Mouse (Mus musculus): ENCODE results near the gene BC028528. TPM values are rescaled to one million over a fixed set of nuclear protein-coding genes. Genes with fewer than 3 reads are reported as not detected.
A peak's percentile ranks its signal among the peaks of the same experiment; 100 is the strongest.

BC028528 gene
- total and polyA plus RNA-seq, 3 experiments, result 7.4 to 13.6 TPM; not detected in 1

GRCm38 (mm10) chr3:95905146-95905939, 13.5 kb upstream of the BC028528 start:
- H3K27ac ChIP-seq (ENCODE audit: control insufficient read depth, low read depth, low read length), result no peak overlapping the region
- no peaks in the 10 kb centered on the region for H3K79me2 ChIP-seq (ENCODE audit: control insufficient read depth, insufficient read depth, low read length, poor library complexity)
- H3K4me1 ChIP-seq (ENCODE audit: control insufficient read depth in 1 of 2, insufficient read depth in 2 of 2, low read length in 2 of 2), result peaks cover 0 to 5% of the 10 kb centered on the region in 2 experiments; a peak in 2 of 4 replicates
- H3K27me3 ChIP-seq (ENCODE audit: control insufficient read depth in 1 of 2, insufficient read depth in 2 of 2, low read length in 2 of 2), result peaks cover 8 to 22% of the 10 kb centered on the region in 2 experiments; a peak in 3 of 4 replicates
- TF ChIP-seq MAZ (IDR thresholded peaks at IDR 0.05; ENCODE audit: low read depth, low read length) (no peak), ELF1 (IDR thresholded peaks at IDR 0.05; ENCODE audit: low read depth, low read length) (no peak), ETS1 (IDR thresholded peaks at IDR 0.05; ENCODE audit: low read depth, low read length) (no peak), TAL1 (IDR thresholded peaks at IDR 0.05; ENCODE audit: low read length) (no peak), ZNF384 (IDR thresholded peaks at IDR 0.05; ENCODE audit: low read depth, low read length) (no peak), MYC (IDR thresholded peaks at IDR 0.05; ENCODE audit: low read depth, low read length) (no peak), ZMIZ1 (IDR thresholded peaks at IDR 0.05; ENCODE audit: low read depth, low read length) (no peak), BHLHE40 (IDR thresholded peaks at IDR 0.05; ENCODE audit: borderline replicate concordance, low read depth, low read length) (0 out of 2 replicates have a peak, but pooled peaks have one; percentile 20), MAX (IDR thresholded peaks at IDR 0.05; ENCODE audit: low read length) (0 out of 2 replicates have a peak, but pooled peaks have one; percentile 20), JUND (IDR thresholded peaks at IDR 0.05; ENCODE audit: low read depth, low read length) (no peak), USF1 (IDR thresholded peaks at IDR 0.05; ENCODE audit: low read depth, low read length) (peak; percentile 77)
- H3K9me3 ChIP-seq (replicated peaks; ENCODE audit: insufficient read depth, low read length), result no peaks in the 10 kb centered on the region
- H3K9ac ChIP-seq (ENCODE audit: control insufficient read depth, low read depth, low read length, poor library complexity, severe bottlenecking), result peak overlapping the region; percentile 24
- H3K4me3 ChIP-seq (ENCODE audit: control insufficient read depth in 1 of 2, insufficient read depth in 1 of 2, low read depth in 2 of 2, low read length in 2 of 2), result peak overlapping the region; percentile 4 to 30; a peak in 3 of 4 replicates
- no peak for DNase-seq (ENCODE audit: low read depth, low spot score)
- peaks cover 0 to 4% of the 10 kb centered on the region in 2 experiments; a peak in 1 of 4 replicates for H3K36me3 ChIP-seq (ENCODE audit: control insufficient read depth in 1 of 2, insufficient read depth in 2 of 2, low read length in 2 of 2)

DNA sequence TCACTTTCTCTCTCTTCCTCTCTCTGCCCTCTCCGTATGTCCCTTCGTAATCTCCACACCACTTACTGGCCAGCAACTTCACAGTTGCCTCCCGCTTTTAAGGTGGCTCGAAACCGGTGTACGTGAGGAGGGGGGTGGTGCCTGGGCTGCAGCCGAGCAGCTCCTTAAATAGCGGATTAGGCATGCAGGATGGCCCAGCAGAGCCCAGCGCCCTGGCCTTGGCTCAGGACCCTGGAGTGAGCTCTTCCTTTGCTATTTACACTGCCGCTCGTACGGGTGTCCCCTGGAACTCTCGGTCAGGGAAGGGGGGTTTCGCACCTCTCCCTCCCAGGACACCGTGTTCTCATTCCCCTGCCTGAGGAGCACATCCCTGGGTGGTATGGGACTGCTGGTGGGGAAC, 12.8 kb upstream of the BC028528 start, which contains the start of gene Car14:
Gene Car14, minus strand, starts transcription at position 124 of the 400 bp plus-strand sequence.
- H3K9me3 ChIP-seq (replicated peaks; ENCODE audit: insufficient read depth, low read length), result no peaks in the 10 kb centered on the region
- peak within 1 kb of the TSS; percentile 24 for H3K9ac ChIP-seq (ENCODE audit: control insufficient read depth, low read depth, low read length, poor library complexity, severe bottlenecking)
- TF ChIP-seq ETS1 (IDR thresholded peaks at IDR 0.05; ENCODE audit: low read depth, low read length) (no peak), GABPA (IDR thresholded peaks at IDR 0.05; ENCODE audit: low read depth, low read length) (no peak), MAZ (IDR thresholded peaks at IDR 0.05; ENCODE audit: low read depth, low read length) (no peak), SIN3A (IDR thresholded peaks at IDR 0.05; ENCODE audit: low read length) (no peak), NELFE (IDR thresholded peaks at IDR 0.05; ENCODE audit: low read depth, low read length) (no peak), USF2 (IDR thresholded peaks at IDR 0.05; ENCODE audit: borderline replicate concordance in 1 of 2, insufficient read depth in 1 of 2, low read depth in 1 of 2, low read length in 2 of 2) (no peak)
- H3K4me3 ChIP-seq (ENCODE audit: control insufficient read depth in 1 of 2, insufficient read depth in 1 of 2, low read depth in 2 of 2, low read length in 2 of 2), result peak within 1 kb of the TSS in 1 of 2 experiments; percentile 30; a peak in 3 of 4 replicates
- no peak within 1 kb of the TSS for H3K27ac ChIP-seq (ENCODE audit: control insufficient read depth, low read depth, low read length)
- peaks cover 0 to 5% of the 10 kb centered on the region in 2 experiments; a peak in 2 of 4 replicates for H3K4me1 ChIP-seq (ENCODE audit: control insufficient read depth in 1 of 2, insufficient read depth in 2 of 2, low read length in 2 of 2)
- H3K36me3 ChIP-seq (ENCODE audit: control insufficient read depth in 1 of 2, insufficient read depth in 2 of 2, low read length in 2 of 2), result peaks cover 0 to 4% of the 10 kb centered on the region in 2 experiments; a peak in 1 of 4 replicates
- DNase-seq (ENCODE audit: low read depth, low spot score), result no peak
- peaks cover 8 to 20% of the 10 kb centered on the region in 2 experiments; a peak in 3 of 4 replicates for H3K27me3 ChIP-seq (ENCODE audit: control insufficient read depth in 1 of 2, insufficient read depth in 2 of 2, low read length in 2 of 2)
- no peaks in the 10 kb centered on the region for H3K79me2 ChIP-seq (ENCODE audit: control insufficient read depth, insufficient read depth, low read length, poor library complexity)
